Mouse (Mus musculus) embryo, embryonic 9.5 days (tissue): Measurements from ENCODE around the gene Ank.
"Not testable (repeated sequence)": the region's sequence is repeated elsewhere in the genome, so short reads cannot be mapped to it uniquely, and the experiment has no call there.

Experiments used
- DNase-seq: peaks from one replicate; pipeline ENCODE4 v3.0.0-alpha.2; 2017; ENCODE audit errors: extremely low spot score

Gene Ank

GRCm38 (mm10) chr15:27467081-27467491 lies 609 bp downstream of the Ank start:
- DNase-seq, result peak; percentile 47

GRCm38 (mm10) chr15:27467641-27468040 lies 1.2 kb downstream of the Ank start:
- DNase-seq, result no peak

DNA sequence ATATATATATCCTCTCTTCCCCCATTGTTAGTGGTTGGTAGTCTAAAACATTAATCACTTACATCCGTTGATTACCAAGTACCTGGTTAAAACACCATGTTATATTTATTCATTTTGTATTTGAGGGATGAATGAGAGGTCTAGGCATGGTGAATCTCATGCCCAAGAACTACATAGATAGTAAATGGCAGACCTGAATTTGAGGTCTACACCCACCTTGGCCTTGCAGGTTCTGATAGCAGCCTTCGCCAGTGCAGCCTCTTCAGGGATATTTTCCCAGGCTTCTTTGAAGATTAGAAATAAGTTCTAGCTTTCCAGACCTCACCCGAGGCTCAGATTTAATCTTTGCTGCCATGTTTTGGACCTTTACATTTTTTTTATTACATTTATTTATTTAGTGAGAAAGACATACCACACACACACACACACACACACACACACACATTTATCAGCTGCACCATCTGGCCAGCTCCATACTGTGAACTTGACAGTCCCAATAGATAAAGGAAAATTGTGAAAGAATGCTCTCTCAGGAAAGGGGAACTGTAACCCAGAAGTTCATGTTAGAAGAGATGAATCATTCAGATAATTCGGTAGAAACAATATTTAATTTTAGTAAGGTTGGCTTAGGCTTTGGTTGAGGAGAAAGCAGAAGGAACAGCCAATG lies 2.5 kb downstream of the Ank start:
- no peak for DNase-seq

GRCm38 (mm10) chr15:27470346-27470745 lies 3.9 kb downstream of the Ank start:
- DNase-seq, result not testable (repeated sequence)

DNA sequence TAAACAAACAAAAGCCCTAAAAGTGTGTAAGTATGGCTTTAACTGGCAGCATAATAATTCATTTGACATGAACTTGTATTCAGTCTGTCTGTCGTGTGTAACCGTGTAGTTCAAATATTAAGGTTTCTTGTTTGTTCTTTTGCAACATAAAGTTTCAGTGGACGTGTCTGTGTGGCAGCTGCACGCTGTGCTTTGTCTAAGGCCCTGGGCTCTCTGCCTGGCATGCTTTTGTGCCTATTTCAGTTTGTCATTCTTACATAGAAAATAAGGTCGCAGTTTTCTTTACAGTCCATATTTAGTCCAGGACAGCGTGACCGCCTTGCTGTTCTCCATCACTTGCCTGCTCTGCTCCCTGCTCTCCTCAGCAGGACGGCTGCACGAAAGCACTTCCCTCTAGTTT lies 5.8 kb downstream of the Ank start:
- no peak for DNase-seq

DNA sequence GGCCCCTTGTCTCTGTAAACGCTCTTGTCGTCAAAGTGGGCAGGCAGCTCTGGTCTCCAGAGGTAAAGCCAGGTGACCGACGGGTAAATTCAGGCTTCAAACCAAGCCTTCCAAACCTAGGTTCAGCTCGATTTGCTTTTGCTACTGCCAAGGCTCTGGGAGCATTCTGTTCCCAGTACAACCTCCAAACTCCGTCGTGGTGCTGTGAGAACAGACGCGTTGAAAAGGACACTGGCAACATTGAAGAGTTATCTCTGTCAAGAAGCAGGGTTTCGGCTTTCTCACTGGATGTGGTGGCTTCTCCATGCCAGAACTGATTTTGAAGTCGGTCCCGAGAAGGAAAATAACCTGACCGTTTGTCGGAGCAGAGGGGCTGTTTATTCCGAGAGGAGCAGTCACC lies 9.5 kb downstream of the Ank start:
- no peak for DNase-seq

DNA sequence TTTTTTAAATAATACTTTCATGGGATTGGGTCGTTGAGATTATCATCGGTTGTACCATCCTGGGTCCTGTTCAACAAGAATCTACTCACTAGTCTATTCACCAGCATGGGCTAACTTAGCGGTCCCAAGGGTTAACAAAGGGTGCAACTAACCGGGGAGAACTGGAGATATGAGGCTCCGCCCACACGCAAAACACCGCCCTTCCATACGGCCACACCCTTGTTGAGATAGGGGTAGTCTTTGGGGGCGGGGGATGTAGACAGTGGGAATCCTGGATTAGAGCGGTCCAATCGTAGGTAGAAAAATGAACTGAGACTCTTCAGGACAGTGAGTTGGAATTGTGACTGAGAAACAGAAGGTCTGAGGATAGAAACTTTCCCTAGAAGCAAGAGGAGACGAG lies 10.2 kb downstream of the Ank start:
- DNase-seq, result no peak

- no peak for DNase-seq
Observed at GRCm38 (mm10) chr15:27477159-27477558, 10.7 kb downstream of the Ank start.

DNA sequence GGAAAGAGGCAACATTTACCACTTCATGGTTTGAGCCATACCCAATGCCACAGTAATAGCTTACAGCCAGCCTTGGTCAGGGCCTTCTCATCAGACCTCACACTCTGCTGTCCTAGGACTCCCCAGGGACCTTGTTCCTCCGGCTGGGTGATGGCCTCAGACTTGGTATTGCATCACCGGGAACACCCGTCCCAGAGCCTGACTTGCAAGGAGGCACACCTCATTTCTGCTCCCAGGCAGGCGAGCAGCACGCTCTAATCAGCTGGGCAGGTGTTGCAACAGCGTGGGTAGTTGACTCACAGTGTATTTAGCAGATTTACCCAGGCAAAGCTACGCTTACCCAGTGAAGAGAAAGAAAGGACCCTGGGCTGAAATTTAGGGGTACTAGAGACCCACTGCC lies 11.2 kb downstream of the Ank start:
- DNase-seq, result no peak

DNA sequence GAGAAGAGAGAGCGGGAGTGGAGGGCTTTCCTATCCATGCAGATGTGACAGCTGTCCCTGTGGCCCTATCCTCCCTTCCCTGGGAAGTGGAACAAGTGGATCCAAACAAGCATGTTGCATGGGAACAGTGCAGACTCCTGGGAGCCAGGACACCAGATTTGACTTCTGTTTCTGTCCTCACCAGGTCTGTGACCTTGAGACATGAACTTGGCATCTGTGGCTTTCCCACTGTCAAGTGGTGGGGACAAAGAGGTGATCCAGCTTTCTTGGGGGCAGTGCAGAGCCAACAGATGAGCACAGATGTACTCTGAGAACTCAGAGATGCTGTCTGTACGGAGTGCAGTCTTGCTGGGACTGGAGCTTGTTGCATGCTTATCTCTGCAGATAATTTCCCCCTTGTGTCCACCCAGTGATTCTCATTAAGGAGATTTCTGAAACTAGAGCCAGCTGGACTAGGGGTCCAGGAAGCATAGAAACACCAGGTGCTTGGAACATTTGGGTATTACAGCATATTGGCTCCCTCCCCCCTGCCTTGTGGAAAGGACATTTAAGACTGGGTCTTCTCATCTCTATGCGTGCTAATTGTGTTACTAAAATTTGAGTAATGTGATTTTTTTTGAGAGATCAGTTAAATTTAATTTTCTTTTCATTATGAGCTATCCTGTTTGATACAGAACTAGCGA lies 14.0 kb downstream of the Ank start:
- no peak for DNase-seq

GRCm38 (mm10) chr15:27481956-27482355 lies 15.5 kb downstream of the Ank start:
- DNase-seq, result no peak

DNA sequence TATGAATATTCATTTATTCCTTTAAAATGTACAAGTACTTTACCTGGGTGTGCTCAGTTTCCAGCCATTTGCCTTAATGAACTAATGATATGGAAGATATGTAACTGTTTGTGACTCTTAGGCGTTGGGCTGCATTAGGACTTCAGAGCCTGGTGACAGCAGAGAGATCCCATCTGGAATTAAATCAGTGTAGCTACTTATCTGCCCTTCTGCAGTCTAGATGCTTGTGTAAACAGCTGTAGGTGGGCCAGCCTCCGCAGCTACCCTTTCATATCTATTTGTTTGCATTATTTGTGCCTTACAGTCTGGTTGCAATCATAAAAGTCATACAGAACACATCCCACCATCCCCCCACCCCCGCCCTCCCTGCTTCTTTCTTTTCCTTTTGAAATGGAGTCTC lies 16.7 kb downstream of the Ank start:
- DNase-seq, result no peak

GRCm38 (mm10) chr15:27485567-27486278 lies 19.2 kb downstream of the Ank start:
- DNase-seq, result no peak

DNA sequence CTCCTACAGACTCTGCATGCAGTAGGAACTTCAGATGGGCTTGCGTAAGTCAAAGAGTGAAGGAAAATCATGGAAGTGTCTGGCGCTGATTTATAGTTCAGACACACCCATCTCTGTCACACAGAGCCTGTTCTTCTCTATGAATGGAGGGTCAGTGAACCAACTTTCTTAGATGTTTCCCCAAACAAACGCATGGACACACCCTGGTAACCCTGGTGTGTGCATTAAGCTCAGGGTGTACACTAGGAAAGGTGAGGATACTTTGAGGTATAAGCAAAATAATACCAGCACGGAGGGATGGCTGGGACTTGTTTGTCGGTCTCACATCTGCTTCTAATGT lies 19.8 kb downstream of the Ank start:
- DNase-seq, result no peak

DNA sequence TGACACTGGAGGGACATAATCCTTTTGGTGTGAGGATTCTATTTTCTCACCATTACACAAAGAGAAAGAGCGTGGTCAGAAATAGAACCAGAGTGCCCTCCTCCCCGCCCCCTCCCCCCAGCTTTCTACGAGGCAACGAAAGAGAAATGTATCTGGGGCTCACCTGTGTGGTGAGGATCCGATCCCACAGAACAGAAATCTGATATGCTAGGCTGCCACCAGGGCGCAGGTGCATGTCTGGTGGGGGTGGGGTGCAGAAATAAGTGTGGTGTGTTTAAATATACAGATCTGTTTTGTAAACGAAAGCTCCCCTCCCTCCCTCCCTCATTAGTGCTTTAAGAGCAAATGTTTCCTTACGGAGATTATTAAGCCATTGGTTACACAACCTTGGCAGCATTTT lies 20.6 kb downstream of the Ank start:
- DNase-seq, result no peak

DNA sequence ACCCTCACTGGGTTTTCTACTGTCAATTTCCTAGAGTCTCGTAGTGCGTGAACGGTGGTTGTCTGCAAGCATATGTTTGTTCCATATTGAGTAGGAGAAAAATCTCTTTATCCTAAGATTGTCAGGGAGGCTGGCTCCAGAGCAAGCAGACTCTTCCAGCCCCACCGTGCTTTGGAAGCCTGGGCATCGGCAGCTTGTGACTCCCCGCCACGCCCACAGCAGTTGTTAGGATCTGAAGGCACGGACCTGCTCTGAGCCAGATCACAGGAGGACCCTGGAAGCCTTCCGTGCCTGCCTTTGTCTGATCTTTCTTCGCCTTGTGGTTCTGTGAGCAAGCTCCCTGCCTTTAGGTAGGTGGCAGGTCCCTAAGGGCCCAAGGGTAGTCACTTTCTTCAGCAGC lies 21.6 kb downstream of the Ank start:
- DNase-seq, result no peak

DNA sequence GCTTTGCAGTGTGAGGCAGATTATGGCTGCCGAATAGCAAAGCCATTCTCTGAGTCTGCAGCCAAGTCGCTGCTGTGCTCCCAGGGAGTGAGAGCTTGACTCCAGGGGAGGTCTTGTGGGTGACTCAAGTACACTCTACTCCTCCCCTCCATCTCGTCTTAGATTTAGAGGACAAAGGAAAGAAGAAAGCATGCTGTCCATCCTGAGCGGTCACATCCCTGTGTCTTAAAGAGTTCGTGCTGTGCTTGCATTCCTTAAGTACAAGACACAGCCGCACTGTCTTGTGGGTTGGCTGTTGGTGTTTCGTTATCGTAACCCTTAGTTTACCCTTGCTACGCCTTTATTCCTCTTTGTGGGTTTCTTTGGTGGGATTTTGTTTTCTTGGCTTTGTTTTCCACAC lies 24.2 kb downstream of the Ank start:
- no peak for DNase-seq

- no peak for DNase-seq
Observed at GRCm38 (mm10) chr15:27491425-27492070, 25.1 kb downstream of the Ank start.

GRCm38 (mm10) chr15:27492156-27492555 lies 25.7 kb downstream of the Ank start:
- no peak for DNase-seq

DNA sequence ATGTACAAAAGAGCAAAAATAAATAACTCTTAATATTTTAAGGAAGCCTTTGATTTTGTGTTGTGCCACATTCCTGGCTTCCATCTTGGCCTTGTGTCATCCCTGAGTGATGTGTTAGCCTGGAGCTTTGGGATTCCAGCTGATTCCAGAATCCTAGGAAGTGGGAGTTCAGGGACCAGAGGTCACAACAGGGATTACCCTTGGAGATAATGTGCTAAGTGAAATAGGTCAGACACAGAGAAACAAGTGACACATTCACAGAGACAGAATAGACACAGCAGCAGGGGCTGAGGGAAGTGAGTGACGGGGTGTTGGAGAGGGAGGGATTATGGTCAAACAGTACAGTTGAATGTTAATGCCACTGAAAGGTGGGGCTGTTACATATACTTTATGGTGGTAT lies 26.3 kb downstream of the Ank start:
- DNase-seq, result no peak

- DNase-seq, result no peak
Observed at GRCm38 (mm10) chr15:27493516-27493915, 27.0 kb downstream of the Ank start.

- no peak for DNase-seq
Observed at GRCm38 (mm10) chr15:27495981-27496401, 29.5 kb downstream of the Ank start.
